Mouse (Mus musculus) cerebellum, postnatal 4 days (tissue): ENCODE measurements around the gene LTO1.
"Not testable (repeated sequence)": the region's sequence is repeated elsewhere in the genome, so short reads cannot be mapped to it uniquely, and the experiment has no call there.

ENCODE experiments used
- DNase-seq, 2 experiments: peaks; one replicate each; pipeline ENCODE4 v3.0.0; 2022; ENCODE audit warnings: low spot score in 2 of 2, mixed read lengths in 1 of 2

Gene LTO1

DNA sequence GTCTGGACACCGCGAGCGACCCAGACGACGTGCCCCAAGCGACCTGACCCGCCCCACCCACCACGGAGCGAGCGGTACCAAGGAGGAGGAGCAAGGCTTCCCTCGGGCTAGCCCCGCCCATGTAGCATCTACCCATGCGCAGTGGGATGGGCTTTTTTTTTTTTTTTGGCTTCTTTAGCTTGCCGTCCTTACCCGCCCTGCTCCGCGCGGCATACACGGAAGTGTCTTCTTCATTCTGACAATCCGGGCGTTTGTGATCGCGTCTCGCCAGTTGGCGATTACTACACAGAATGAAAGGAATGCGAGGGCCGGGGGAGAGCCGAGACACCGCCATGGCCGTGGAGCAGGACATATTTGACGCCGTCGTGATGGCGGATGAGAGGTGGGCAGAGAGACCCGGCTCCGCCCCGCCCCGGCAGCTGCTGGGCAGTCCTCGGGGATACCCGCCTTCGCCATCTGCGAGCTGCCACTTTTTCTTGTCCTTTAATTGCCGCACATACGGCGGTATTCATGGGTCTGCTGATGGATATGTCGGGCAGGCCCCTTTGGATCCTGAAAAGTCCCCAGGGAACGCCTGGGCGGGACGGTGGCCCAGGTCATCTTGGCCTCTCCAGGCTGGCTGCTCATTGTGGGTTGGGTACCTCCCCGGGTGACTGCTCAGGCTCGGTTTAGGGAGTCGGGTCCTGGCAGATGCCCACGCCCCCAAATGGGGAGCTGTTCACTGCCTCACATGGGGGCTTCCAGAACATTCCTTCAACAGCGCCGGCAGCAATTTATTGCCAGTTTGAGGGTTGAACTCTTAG lies at the start of gene LTO1:
LTO1 (plus strand) TSS at position 153 of the 803 bp plus-strand sequence.
- peak; percentile 58 to 85 for DNase-seq

GRCm38 (mm10) chr7:144867161-144867560 lies 47.7 kb upstream of the LTO1 start:
- DNase-seq: no peak

GRCm38 (mm10) chr7:144867602-144868001 lies 47.3 kb upstream of the LTO1 start:
- DNase-seq: no peak

DNA sequence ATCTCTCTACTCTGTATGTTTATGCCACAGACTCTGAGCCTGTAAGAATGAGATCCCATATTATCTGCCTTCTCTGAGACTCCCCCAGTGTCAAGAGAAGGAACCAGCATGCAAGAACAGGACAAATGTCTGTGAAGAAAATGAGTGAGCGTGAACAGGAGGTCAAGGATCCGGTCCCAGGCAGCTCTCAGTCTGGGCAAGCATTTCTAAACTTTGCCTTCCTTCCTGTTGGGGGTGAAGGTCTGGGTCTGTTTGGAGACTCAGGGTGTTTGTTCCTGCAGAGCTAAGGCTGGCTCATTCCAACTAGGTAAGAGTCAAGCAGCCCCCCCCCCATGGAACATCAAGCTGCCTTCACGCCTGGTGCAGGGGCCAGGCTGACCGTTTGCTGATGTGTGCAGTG lies 42.5 kb upstream of the LTO1 start:
- no peak for DNase-seq

GRCm38 (mm10) chr7:144873160-144873559 lies 41.7 kb upstream of the LTO1 start:
- no peak for DNase-seq

DNA sequence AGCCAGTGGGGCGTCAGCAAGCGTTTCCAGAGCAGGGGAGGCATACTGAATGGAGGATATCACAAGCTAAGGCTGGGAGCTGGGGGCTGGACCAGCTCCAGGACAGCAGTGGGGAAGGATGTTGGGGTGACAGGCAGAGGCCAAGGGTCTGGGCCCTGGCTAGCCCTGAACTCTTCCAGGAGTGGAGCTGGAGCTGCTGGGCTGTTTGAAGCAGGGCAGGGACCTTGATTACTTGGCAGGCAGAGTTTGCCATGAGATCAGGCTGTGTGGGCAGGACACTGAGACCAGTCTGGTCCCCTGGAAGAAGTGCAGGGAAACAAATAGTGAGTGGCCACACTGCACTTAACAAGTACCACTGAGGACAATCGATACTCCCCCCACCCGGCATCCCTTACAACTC lies 40.7 kb upstream of the LTO1 start:
- no peak for DNase-seq

- DNase-seq: no peak
These were observed 36.5 kb upstream of the LTO1 start for GRCm38 (mm10) chr7:144878401-144878800.

- no peak for DNase-seq
These were observed 31.8 kb upstream of the LTO1 start for GRCm38 (mm10) chr7:144883106-144883505.

GRCm38 (mm10) chr7:144887672-144888071 lies 27.2 kb upstream of the LTO1 start:
- DNase-seq: no peak

DNA sequence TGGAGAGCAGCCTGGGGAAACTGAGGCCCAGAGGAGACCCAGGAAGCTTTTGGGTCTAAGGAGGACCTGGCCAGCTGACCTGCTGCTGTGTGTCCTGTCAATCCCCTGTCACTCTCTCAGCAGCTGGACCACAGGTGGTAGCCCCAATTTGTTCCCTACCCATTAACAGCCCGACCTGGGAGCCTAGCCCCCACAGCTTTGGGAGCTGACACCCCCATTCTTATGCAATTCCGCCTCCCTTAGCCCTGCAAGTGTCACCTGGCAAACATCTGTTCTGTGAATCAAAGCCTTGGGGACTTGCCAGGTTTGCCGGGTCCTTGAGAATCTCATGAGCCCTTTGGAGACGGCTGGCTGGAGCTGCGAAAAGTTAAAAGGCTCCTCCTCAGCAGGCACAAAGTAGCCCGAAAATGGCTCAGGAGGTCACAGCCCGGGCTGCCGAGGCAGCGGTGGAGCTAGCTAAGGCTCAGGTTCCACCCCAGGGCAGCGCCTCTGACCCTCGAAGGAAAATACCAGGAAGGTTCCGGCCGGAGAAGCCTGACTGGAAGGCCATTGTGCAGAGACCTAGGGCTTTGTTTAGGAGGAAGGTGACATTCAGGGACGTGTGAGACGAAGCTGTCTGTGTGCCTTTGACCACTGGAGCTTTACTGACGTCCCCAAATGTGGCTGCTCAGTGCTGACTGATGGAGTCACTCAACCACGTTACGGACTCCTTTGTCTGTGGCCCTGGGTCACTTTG lies 26.2 kb upstream of the LTO1 start:
- no peak for DNase-seq

DNA sequence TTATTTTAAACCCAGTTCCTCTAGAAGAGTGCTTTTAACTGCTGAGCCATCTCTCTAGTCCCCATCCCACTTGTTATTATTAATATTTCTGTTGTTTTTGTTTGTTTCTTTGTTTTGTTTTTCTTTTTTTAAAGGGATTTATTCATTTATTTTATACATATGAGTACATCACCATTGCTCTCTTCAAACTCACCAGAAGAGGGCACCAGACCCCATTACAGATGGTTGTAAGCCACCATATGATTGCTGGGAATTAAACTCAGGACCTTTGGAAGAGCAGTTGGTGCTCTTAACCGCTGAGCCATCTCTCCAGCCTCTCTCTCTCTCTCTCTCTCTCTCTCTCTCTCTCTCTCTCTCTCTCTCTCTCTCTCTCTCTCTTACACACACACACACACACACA lies 24.2 kb upstream of the LTO1 start:
- not testable (repeated sequence) for DNase-seq

GRCm38 (mm10) chr7:144891863-144892262 lies 23.0 kb upstream of the LTO1 start:
- no peak for DNase-seq

GRCm38 (mm10) chr7:144892322-144892721 lies 22.6 kb upstream of the LTO1 start:
- DNase-seq: no peak

GRCm38 (mm10) chr7:144894191-144894590 lies 20.7 kb upstream of the LTO1 start:
- peak in 1 of 2 experiments; percentile 51 for DNase-seq

- DNase-seq: no peak
These were observed 20.2 kb upstream of the LTO1 start for GRCm38 (mm10) chr7:144894706-144895105.

- DNase-seq: peak; percentile 57 to 76
These were observed 19.4 kb upstream of the LTO1 start for GRCm38 (mm10) chr7:144895305-144896111.

DNA sequence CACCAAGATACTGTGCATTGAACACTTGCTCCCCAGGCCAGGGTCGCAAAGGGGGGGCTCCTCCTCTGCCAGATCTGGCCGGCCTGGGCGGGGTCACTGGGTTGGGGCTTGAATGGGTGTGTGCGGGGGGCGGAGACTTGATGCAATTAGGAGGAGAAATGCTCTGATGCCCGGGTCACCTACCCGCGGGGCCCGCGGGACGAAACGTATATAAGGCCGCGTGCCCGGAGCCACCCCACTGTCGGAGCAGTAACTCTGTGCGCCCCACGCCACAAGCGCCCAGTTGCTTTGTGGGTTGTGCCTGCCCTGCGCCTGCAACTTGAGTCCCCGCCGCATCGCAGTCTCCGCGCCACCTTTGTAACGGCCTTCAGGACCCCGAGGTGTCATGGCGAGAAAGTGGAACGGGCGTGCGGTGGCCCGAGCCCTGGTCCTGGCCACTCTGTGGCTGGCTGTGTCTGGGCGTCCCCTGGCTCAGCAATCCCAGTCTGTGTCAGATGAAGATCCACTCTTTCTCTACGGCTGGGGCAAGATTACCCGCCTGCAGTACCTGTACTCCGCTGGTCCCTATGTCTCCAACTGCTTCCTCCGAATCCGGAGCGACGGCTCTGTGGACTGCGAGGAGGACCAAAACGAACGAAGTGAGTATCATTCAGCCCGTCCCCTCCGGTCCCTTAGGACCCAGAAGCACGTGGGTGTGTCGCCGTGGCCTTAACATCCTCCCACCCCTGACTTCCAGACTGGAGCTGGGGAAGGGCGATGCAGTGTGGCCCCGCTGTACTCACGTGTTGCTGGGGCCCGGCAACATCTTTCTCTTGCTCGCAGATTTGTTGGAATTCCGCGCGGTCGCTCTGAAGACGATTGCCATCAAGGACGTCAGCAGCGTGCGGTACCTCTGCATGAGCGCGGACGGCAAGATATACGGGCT lies 18.3 kb upstream of the LTO1 start, which contains the start of gene Fgf15:
Fgf15 (plus strand) TSS at position 238 of the 925 bp plus-strand sequence.
- DNase-seq: no peak

DNA sequence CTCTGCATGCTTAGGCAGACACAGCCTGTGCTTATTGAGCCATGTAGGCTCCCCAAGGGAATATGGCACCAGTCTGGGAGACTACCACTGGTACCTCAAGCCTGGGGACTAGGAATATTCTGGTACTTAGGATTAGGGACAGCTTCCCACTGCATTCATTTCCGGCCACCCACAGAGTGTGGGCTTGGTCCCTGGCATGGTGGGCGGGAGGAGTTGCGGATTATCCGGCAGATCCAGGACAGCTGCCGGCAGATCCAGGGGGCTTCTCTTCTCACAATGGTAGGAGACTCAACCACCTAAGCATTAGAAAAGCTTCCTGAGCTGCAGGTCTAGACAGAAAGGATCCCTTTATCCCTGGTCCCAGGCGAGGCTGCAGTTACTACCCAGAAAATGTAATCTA lies 16.4 kb upstream of the LTO1 start:
- no peak for DNase-seq

- not testable (repeated sequence) for DNase-seq
These were observed 9.4 kb upstream of the LTO1 start for GRCm38 (mm10) chr7:144905514-144905913.

GRCm38 (mm10) chr7:144906708-144907397 lies 8.0 kb upstream of the LTO1 start:
- peak; percentile 68 to 76 for DNase-seq
